Mouse (Mus musculus) midbrain, embryonic 14.5 days (tissue): ENCODE measurements around the gene Fat3. TPM values are rescaled to one million over a fixed set of nuclear protein-coding genes. Genes with fewer than 3 reads are reported as not detected.
A peak's percentile ranks its signal among the peaks of the same experiment; 100 is the strongest.

Experiments used
- ATAC-seq: fragments of 200-750 bp; cut with Nextera tagmentation; 2 replicates; pipeline ENCODE4 v1.8.0; 2017; ENCODE audit warnings: moderate number of reproducible peaks, moderate library complexity; ENCODE audit not compliant: low FRiP score, low TSS enrichment
- DNase-seq: peaks from one replicate; pipeline ENCODE4 v3.0.0-alpha.2; 2015
- H3K27ac ChIP-seq: fragments of 300-500 bp; sonication (generic); replicated peaks from 2 replicates; pipeline ENCODE4 v1.5.1; 2014; ENCODE audit warnings: mild to moderate bottlenecking, low read depth, low read length, moderate library complexity
- H3K27me3 ChIP-seq: fragments of 300-500 bp; sonication (generic); 2 replicates; pipeline ENCODE4 v1.6.1; 2014; ENCODE audit warnings: low read length, control low read depth, mixed read lengths; ENCODE audit not compliant: control insufficient read depth, insufficient read depth
- H3K36me3 ChIP-seq: fragments of 300-500 bp; sonication (generic); 2 replicates; pipeline ENCODE4 v1.6.1; 2014; ENCODE audit warnings: low read length, control low read depth; ENCODE audit not compliant: control insufficient read depth, insufficient read depth
- H3K4me1 ChIP-seq: fragments of 300-500 bp; sonication (generic); 2 replicates; pipeline ENCODE4 v1.6.1; 2014; ENCODE audit warnings: mild to moderate bottlenecking, antibody characterized with exemption, low read length, control low read depth; ENCODE audit not compliant: control insufficient read depth, insufficient read depth
- H3K4me2 ChIP-seq: fragments of 300-500 bp; sonication (generic); 2 replicates; pipeline ENCODE4 v1.6.1; 2014; ENCODE audit warnings: mild to moderate bottlenecking, low read length, moderate library complexity
- H3K4me3 ChIP-seq: fragments of 300-500 bp; sonication (generic); replicated peaks from 2 replicates; pipeline ENCODE4 v1.5.1; 2014; ENCODE audit warnings: low read depth, low read length
- H3K9ac ChIP-seq: fragments of 300-500 bp; sonication (generic); replicated peaks from 2 replicates; pipeline ENCODE4 v1.6.1; 2014; ENCODE audit warnings: mild to moderate bottlenecking, low read length, moderate library complexity
- H3K9me3 ChIP-seq: fragments of 300-500 bp; sonication (generic); 2 replicates; pipeline ENCODE4 v1.6.1; 2016; ENCODE audit warnings: low read length, control low read depth, mixed read lengths; ENCODE audit not compliant: control insufficient read depth
- WGBS: fragments of 180-500 bp; shearing (Covaris S2); extraction: QIAGEN DNeasy Blood & Tissue Kit; methylation state at CpG from one replicate; pipeline ENCODE4 v1.1.7; 2014; 5-methylcytosine and 5-hydroxymethylcytosine counted together
- polyA plus RNA-seq: library from polyadenylated mRNA; unstranded; fragments of >200 nt; fragmentation: Nextera tagmentation; extraction: Ambion mirVana; gene quantifications from 2 replicates; pipeline ENCODE4 v1.2.1, GENCODE M21; 2014

Fat3 gene
- polyA plus RNA-seq, 1 experiment from 2014 or later: 27.6 TPM

DNA sequence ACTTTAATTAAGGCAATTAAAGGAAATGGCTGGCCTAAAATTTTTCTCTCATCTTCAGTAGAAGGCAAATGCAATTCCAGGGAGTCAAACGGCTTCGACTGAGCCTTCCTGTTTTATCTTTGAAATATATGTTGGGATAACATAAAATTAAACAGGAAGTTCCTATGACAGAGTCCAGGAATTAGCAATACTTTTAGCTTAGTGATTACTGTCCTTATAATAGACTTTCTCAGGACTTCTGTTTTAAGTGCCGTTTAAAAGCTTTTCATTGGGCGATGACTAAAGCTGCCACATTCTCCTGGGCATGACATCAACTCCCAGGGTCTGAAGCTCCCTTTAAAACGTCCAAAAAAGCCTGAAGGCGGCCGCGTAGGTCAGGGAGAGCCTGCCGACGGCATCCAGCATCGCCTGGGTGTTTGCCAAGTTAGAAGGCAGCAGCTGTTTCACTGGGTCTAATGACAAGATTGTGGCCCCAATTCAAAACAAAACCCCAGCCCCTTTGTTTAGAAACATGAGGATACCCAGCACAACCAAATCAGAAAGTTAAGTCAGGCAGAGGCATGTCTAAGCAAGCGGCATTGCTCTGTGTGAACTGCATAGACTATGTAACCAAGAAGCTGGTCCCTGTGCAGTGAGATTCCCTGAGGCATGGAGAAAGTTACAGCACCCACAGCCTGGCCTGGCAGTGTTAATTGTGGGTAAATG lies 524.0 kb downstream of the Fat3 start:
- DNase-seq (peak; percentile 69), ATAC-seq (0 out of 2 replicates have a peak, but pooled peaks have one; percentile 37)
- H3K27me3 ChIP-seq: no peaks in the 10 kb centered on the region
- H3K27ac ChIP-seq: peak overlapping the region; percentile 33; the same call in 1 of the 2 replicates
- H3K36me3 ChIP-seq: no peaks in the 10 kb centered on the region
- WGBS: 49% methylated on average over 12 of the region's 12 CpGs
- H3K9ac ChIP-seq: no peak overlapping the region
- no peak overlapping the region for H3K4me3 ChIP-seq
- H3K9me3 ChIP-seq: no peaks in the 10 kb centered on the region
- H3K4me1 ChIP-seq: peaks cover 10% of the 10 kb centered on the region; the same call in 1 of the 2 replicates
- H3K4me2 ChIP-seq: no peak overlapping the region

DNA sequence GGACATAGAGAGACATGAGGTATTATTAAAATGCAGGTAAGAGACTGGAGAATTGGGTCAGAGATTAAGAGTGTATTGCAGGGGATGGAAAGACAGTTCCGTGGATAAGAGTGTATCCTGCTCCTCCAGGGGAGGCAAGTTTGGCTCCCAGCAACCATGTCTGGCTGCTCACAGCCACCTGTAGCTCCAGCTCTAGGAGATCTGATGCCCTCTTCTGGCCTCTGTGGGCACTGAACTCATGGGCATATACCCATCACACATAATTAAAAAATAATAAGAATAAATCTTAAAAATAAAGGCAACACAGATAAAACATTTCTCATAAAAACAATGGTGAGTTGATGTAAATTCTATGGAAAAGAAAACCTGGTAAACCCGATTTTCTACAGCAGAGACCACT lies 525.1 kb downstream of the Fat3 start:
- DNase-seq: no peak
- WGBS: 84% methylated on average over 2 of the region's 2 CpGs
- Histone ChIP-seq H3K4me3 (no peak overlapping the region), H3K27ac (no peak overlapping the region), H3K4me1 (peaks cover 10% of the 10 kb centered on the region; the same call in 1 of the 2 replicates), H3K36me3 (no peaks in the 10 kb centered on the region), H3K27me3 (no peaks in the 10 kb centered on the region), H3K9ac (no peak overlapping the region), H3K4me2 (no peak overlapping the region), H3K9me3 (no peaks in the 10 kb centered on the region)
- ATAC-seq: no peak

DNA sequence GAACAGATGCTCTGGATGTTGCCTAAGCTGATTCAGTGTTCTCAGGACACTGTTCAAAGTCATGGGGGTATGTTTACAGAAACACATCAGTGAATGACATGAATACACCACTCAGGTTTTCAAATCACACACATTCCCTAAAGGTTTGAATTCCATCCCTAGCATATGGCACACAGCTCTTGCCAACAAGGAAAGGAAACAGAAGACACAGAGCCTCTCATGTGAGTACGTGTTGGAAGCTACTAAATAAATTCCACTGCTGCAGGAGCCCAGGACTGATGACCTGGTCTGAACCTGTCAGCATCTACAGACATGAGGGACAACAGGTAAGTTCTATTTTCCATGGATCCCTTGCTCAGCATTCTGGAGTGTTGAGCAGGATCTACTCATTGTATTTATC lies 528.9 kb downstream of the Fat3 start:
- DNase-seq: no peak
- no peaks in the 10 kb centered on the region for H3K27me3 ChIP-seq

DNA sequence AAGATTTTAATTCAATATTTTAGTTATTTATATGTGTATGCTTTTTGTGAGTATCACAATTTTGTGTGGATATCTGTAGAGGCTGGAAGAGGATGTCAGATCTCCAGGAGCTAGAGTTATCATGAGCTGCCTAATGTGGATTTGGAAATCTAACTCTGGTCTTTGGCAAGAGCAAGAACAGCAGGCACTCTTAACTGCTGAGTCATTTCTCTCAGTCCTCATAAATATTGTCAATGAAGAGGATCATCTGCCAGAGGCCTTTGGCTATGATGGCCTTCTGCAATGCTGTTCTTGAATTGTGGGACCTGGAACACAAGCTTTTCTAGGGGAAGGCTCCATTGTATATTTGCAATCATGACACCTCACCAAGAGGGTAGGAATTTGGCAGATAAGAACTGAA lies 529.7 kb downstream of the Fat3 start:
- no peaks in the 10 kb centered on the region for H3K9me3 ChIP-seq
- ATAC-seq (no peak), DNase-seq (no peak)
- H3K27me3 ChIP-seq: no peaks in the 10 kb centered on the region
- H3K4me3 ChIP-seq: no peak overlapping the region
- no peaks in the 10 kb centered on the region for H3K4me1 ChIP-seq
- H3K36me3 ChIP-seq: peaks cover 23% of the 10 kb centered on the region
- H3K27ac ChIP-seq: no peak overlapping the region
- no peak overlapping the region for H3K9ac ChIP-seq
- H3K4me2 ChIP-seq: no peak overlapping the region

More for the DNA sequence above, 528.9 kb downstream of the Fat3 start:
- ATAC-seq: no peak
- H3K27ac ChIP-seq: no peak overlapping the region
- no peak overlapping the region for H3K4me3 ChIP-seq
- H3K9me3 ChIP-seq: no peaks in the 10 kb centered on the region
- 73% methylated on average over 1 of the region's 1 CpGs for WGBS
- no peak overlapping the region for H3K9ac ChIP-seq
- H3K36me3 ChIP-seq: peaks cover 19% of the 10 kb centered on the region
- no peak overlapping the region for H3K4me2 ChIP-seq
- H3K4me1 ChIP-seq: 0 out of 2 replicates have a peak, but pooled peaks cover 1% of the 10 kb centered on the region

DNA sequence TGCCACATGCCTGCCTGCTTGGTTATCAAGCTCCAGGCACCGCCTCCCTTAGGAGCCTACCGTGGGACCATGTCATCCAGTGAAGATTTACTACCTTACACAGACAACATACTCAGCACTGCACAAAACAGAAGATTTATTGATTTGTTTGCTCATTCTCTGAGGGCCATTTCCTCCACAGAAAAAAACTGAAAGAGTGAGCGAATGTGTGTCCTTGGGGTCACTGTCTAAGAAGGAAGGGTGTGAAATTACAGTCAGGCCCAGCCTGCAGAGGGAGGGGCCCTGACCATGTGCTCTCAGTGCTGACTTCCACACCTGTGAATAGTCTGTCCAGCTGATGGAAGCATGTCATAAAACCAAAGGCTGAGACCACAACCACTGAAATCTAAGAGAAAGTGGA lies 536.9 kb downstream of the Fat3 start:
- DNase-seq: no peak
- H3K4me3 ChIP-seq: no peak overlapping the region

DNA sequence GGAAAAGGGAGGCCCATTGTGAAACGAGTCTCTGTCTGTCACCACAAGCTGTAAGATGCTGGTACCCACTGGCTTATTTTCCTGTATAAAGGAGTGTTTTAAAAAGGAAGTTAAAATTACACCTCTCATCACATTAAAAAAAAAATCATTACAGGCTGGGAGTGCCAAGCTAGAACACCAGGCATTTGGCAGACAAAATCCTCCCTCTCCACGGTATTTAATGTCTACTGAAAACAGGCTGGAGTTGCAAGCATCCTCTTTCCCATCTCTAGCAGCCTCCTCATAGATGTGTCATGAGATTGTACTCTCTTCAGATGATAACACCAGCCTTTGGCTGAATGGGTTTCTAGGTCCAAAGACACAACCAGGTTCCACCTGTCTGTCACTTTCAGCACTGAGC lies 538.2 kb downstream of the Fat3 start:
- Histone ChIP-seq H3K4me3 (no peak overlapping the region), H3K36me3 (peaks cover 45% of the 10 kb centered on the region), H3K9me3 (no peaks in the 10 kb centered on the region), H3K27me3 (no peaks in the 10 kb centered on the region), H3K4me1 (no peaks in the 10 kb centered on the region), H3K9ac (no peak overlapping the region), H3K4me2 (no peak overlapping the region), H3K27ac (no peak overlapping the region)
- 95% methylated on average over 2 of the region's 2 CpGs for WGBS
- no peak for ATAC-seq
- DNase-seq: no peak

More for the DNA sequence above, 536.9 kb downstream of the Fat3 start:
- no peaks in the 10 kb centered on the region for H3K27me3 ChIP-seq
- ATAC-seq: no peak
- H3K9ac ChIP-seq: no peak overlapping the region
- no peak overlapping the region for H3K4me2 ChIP-seq
- H3K36me3 ChIP-seq: peaks cover 50% of the 10 kb centered on the region
- H3K4me1 ChIP-seq: no peaks in the 10 kb centered on the region
- WGBS: 82% methylated on average over 3 of the region's 3 CpGs
- H3K27ac ChIP-seq: no peak overlapping the region
- no peaks in the 10 kb centered on the region for H3K9me3 ChIP-seq

DNA sequence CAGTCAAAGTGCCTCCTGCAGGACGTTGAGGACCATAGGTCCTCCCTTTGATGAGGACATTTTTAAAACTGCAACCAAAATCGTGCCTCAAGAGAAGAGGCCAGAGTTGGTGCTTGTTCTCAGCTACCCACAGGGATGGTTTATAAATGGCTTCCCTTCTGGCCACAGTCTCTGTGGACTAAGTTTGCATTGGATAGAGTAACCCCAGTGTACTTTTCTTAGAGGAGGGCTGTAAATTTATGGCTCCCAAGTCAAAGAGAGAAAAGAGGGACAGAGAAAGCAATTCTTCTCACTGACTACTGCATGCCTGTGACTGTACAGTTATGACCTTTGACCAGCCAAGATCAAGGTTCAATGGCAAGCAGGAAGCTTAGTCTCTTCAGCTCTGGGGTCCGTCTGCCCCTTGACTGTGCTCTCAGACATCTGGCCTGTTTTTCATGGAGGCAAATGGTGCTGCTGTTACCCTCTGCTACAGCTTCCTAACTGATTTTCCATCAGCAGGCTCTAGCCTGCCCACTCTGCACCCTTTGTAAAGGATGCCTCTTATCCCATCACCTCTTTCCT lies 542.8 kb downstream of the Fat3 start:
- DNase-seq (no peak), ATAC-seq (no peak)
- H3K4me1 ChIP-seq: no peaks in the 10 kb centered on the region
- H3K27ac ChIP-seq: no peak overlapping the region
- no peak overlapping the region for H3K4me2 ChIP-seq
- H3K4me3 ChIP-seq: no peak overlapping the region
- peaks cover 27% of the 10 kb centered on the region for H3K36me3 ChIP-seq
- H3K9me3 ChIP-seq: no peaks in the 10 kb centered on the region
- WGBS: 74% methylated on average over 3 of the region's 3 CpGs
- no peak overlapping the region for H3K9ac ChIP-seq
- no peaks in the 10 kb centered on the region for H3K27me3 ChIP-seq

DNA sequence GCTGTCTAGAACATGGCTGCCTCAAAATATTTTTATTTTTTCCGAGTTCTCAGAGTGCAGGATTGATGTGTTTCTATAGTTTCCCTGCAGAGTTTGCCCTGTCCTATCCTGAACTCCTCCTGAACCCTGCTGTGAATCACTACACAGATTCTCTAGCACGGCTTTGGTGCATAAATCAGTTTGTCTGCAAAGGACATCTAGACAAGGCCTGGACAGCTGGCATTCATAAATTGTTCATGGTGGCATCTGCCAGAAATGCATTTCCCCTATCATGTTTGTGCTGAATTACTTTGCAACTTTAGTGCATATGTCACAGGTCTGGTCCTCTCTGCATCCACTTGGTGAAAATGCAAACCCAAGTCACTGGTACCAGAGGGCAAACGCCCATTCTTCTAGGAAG lies 543.3 kb downstream of the Fat3 start:
- DNase-seq (no peak), ATAC-seq (no peak)
- H3K4me2 ChIP-seq: no peak overlapping the region
- 67% methylated on average over 3 of the region's 3 CpGs for WGBS
- H3K9me3 ChIP-seq: no peaks in the 10 kb centered on the region
- no peaks in the 10 kb centered on the region for H3K27me3 ChIP-seq
- peaks cover 27% of the 10 kb centered on the region for H3K36me3 ChIP-seq
- H3K27ac ChIP-seq: no peak overlapping the region
- no peak overlapping the region for H3K4me3 ChIP-seq
- H3K9ac ChIP-seq: no peak overlapping the region
- H3K4me1 ChIP-seq: no peaks in the 10 kb centered on the region
